Mouse (Mus musculus) liver, postnatal 0 days (tissue): ENCODE data around the gene Gm5089. TPM values are rescaled to one million over a fixed set of nuclear protein-coding genes. Genes with fewer than 3 reads are reported as not detected.

Experiments used
- ATAC-seq: fragments of 200-750 bp; cut with Nextera tagmentation; 2 replicates; pipeline ENCODE4 v1.8.0; 2017; ENCODE audit warnings: mild to moderate bottlenecking, moderate library complexity
- DNase-seq: peaks from one replicate; pipeline ENCODE4 v3.0.0-alpha.2; 2016
- H3K27ac ChIP-seq: fragments of 300-500 bp; sonication (generic); 2 replicates; pipeline ENCODE4 v1.5.1; 2014; ENCODE audit warnings: antibody characterized with exemption, moderate library complexity, mild to moderate bottlenecking, low read depth
- H3K27me3 ChIP-seq: fragments of 300-500 bp; sonication (generic); 2 replicates; pipeline ENCODE4 v1.6.1; 2014; ENCODE audit warnings: low read length, control low read depth, mixed read lengths; ENCODE audit not compliant: insufficient read depth
- H3K36me3 ChIP-seq: fragments of 300-500 bp; sonication (generic); replicated peaks from 2 replicates; pipeline ENCODE4 v1.6.1; 2014; ENCODE audit warnings: mild to moderate bottlenecking, control low read depth, low read length, moderate library complexity, mixed read lengths; ENCODE audit not compliant: insufficient read depth
- H3K4me1 ChIP-seq: fragments of 300-500 bp; sonication (generic); 2 replicates; pipeline ENCODE4 v1.6.1; 2014; ENCODE audit warnings: antibody characterized with exemption, mild to moderate bottlenecking, control low read depth; ENCODE audit not compliant: insufficient read depth
- H3K4me2 ChIP-seq: fragments of 300-500 bp; sonication (generic); 2 replicates; pipeline ENCODE4 v1.6.1; 2014; ENCODE audit warnings: low read depth, mild to moderate bottlenecking, low read length, moderate library complexity, mixed read lengths
- H3K4me3 ChIP-seq: fragments of 300-500 bp; sonication (generic); 2 replicates; pipeline ENCODE4 v1.5.1; 2014; ENCODE audit warnings: low read depth, low read length
- H3K9ac ChIP-seq: fragments of 300-500 bp; sonication (generic); replicated peaks from 2 replicates; pipeline ENCODE4 v1.6.1; 2014; ENCODE audit warnings: mild to moderate bottlenecking, moderate library complexity
- H3K9me3 ChIP-seq: fragments of 300-500 bp; sonication (generic); 2 replicates; pipeline ENCODE4 v1.6.1; 2016; ENCODE audit warnings: mild to moderate bottlenecking, control low read depth, low read length, mixed read lengths
- CTCF ChIP-seq: sonication (generic); IDR thresholded peaks from 2 replicates; pipeline ENCODE4 v1.5.1; 2016; ENCODE audit warnings: antibody characterized with exemption, low read depth
- EP300 ChIP-seq: IDR thresholded peaks from 2 replicates; pipeline ENCODE4 v1.6.1; 2016; ENCODE audit warnings: antibody characterized with exemption, low read depth, mild to moderate bottlenecking
- WGBS: fragments of 180-500 bp; shearing (Covaris S2); extraction: QIAGEN DNeasy Blood & Tissue Kit; methylation state at CpG from one replicate; pipeline ENCODE4 v1.1.7; 2014; ENCODE audit not compliant: insufficient replicate concordance; 5-methylcytosine and 5-hydroxymethylcytosine counted together
- polyA plus RNA-seq: library from polyadenylated mRNA; unstranded; fragments of >200 nt; fragmentation: Nextera tagmentation; extraction: Ambion mirVana; gene quantifications from 2 replicates; pipeline ENCODE4 v1.2.1, GENCODE M21; 2015

The Gm5089 gene
- polyA plus RNA-seq, 1 experiment from 2014 or later, result not detected

DNA sequence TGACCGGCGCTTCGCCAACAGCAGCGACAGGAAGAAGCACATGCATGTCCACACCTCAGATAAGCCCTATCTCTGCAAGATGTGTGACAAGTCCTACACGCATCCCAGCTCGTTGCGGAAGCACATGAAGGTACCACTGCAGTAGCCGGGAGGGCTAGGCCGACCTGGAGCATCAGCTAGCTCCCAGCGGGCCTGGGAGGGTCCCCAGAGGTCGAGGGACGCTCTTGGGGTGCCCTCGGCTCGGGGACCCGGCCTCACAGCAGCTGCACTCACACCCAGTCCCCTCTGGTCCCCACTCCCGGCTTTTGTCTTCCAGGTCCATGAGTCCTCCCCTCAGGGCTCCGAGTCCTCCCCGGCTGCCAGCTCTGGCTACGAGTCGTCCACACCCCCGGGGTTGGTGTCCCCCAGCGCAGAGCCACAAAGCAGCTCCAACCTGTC lies 27.7 kb upstream of the Gm5089 start:
- H3K27me3 ChIP-seq, result peaks cover 100% of the 10 kb centered on the region
- peaks cover 13% of the 10 kb centered on the region for H3K4me1 ChIP-seq
- H3K4me3 ChIP-seq, result no peak overlapping the region
- H3K9ac ChIP-seq, result no peak overlapping the region
- no peaks in the 10 kb centered on the region for H3K36me3 ChIP-seq
- H3K27ac ChIP-seq, result no peak overlapping the region
- DNase-seq (no peak), ATAC-seq (no peak)
- no peaks in the 10 kb centered on the region for H3K9me3 ChIP-seq
- H3K4me2 ChIP-seq, result no peak overlapping the region
- TF ChIP-seq CTCF, result no peak
- TF ChIP-seq EP300, result no peak
- WGBS, result 2% methylated on average over 22 of the region's 22 CpGs

DNA sequence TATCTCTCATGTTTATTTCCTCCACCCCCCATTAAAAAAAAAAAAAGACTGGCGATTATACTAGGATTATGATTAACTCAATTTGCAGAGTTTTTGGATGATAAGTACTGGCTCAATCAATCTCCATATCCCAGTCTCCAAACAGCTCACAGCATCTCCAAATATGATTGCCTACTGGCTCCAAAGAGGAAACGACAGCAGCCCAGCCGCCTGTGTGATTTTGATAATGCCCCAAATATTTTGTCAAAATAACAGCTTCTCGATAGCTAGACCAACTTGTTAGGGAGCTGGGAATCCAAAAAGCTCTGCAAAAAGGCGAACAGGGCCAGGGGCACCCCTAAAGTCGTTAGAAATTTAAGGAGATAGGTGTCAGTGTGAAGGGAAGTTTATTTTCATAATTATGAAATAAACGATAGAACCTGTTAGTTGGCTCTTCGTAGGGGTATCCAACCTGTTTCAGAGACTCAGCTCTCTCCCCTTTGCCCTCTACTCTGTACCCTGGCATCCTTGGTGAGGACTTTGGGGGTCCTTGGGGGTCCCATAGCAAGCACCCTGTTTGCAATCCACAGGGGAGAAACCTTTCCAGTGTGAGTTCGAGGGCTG lies 27.2 kb upstream of the Gm5089 start:
- Histone ChIP-seq H3K27me3 (peaks cover 100% of the 10 kb centered on the region), H3K27ac (no peak overlapping the region), H3K9me3 (no peaks in the 10 kb centered on the region), H3K4me1 (peaks cover 13% of the 10 kb centered on the region), H3K36me3 (no peaks in the 10 kb centered on the region), H3K9ac (no peak overlapping the region), H3K4me2 (no peak overlapping the region), H3K4me3 (no peak overlapping the region)
- WGBS, result 3% methylated on average over 9 of the region's 9 CpGs
- TF ChIP-seq CTCF (no peak), EP300 (no peak)
- ATAC-seq, result no peak
- no peak for DNase-seq

DNA sequence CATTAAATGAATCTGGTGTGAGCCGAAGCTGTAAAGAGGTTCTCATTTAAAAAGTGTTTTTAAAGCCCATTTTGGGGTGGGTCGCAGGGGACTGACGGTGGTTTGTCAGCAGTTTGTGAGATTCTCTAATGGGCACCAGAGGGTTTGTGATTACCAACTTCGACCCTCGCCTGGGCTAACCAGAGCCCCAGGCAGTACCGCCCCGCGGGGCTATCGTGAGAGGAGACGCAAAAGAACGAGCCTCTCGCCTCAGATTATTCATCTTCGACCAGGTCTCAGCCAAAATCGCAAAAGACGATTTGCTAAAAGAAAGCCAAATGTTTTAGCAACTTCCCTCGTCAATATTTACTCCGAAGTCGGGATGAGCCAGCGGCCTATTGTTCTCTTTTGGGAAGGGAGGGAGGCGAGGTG lies 26.4 kb upstream of the Gm5089 start:
- peaks cover 100% of the 10 kb centered on the region for H3K27me3 ChIP-seq
- TF ChIP-seq EP300 (no peak), CTCF (no peak)
- peaks cover 13% of the 10 kb centered on the region for H3K4me1 ChIP-seq
- H3K27ac ChIP-seq, result no peak overlapping the region
- no peak overlapping the region for H3K4me3 ChIP-seq
- no peaks in the 10 kb centered on the region for H3K36me3 ChIP-seq
- DNase-seq (no peak), ATAC-seq (no peak)
- no peak overlapping the region for H3K9ac ChIP-seq
- WGBS, result 3% methylated on average over 20 of the region's 20 CpGs
- H3K9me3 ChIP-seq, result no peaks in the 10 kb centered on the region
- no peak overlapping the region for H3K4me2 ChIP-seq

DNA sequence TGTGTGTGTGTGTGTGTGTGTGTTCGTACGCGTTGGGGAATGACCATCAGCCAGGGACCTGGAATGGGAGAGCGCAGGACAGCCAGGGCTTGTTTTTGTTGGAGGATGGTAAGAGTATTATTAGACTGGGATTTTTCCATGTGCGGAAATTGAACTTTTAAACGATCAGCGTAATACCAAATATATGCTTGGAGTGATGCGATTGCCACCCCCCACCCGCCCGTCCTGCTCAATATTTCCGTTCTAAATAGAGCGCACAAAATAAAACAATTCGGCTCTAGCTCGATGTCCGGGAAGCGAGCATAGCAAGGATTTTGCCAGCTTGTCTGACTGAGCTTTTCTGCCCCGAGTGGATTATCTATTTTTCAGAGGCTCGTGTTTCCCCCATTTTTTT lies 25.9 kb upstream of the Gm5089 start:
- no peak overlapping the region for H3K9ac ChIP-seq
- H3K27me3 ChIP-seq, result peaks cover 100% of the 10 kb centered on the region
- no peak for ATAC-seq
- H3K27ac ChIP-seq, result no peak overlapping the region
- H3K4me1 ChIP-seq, result peaks cover 13% of the 10 kb centered on the region
- no peaks in the 10 kb centered on the region for H3K36me3 ChIP-seq
- TF ChIP-seq EP300 (no peak), CTCF (no peak)
- WGBS, result 3% methylated on average over 18 of the region's 18 CpGs
- no peak overlapping the region for H3K4me3 ChIP-seq
- DNase-seq, result no peak
- no peak overlapping the region for H3K4me2 ChIP-seq
- H3K9me3 ChIP-seq, result no peaks in the 10 kb centered on the region

DNA sequence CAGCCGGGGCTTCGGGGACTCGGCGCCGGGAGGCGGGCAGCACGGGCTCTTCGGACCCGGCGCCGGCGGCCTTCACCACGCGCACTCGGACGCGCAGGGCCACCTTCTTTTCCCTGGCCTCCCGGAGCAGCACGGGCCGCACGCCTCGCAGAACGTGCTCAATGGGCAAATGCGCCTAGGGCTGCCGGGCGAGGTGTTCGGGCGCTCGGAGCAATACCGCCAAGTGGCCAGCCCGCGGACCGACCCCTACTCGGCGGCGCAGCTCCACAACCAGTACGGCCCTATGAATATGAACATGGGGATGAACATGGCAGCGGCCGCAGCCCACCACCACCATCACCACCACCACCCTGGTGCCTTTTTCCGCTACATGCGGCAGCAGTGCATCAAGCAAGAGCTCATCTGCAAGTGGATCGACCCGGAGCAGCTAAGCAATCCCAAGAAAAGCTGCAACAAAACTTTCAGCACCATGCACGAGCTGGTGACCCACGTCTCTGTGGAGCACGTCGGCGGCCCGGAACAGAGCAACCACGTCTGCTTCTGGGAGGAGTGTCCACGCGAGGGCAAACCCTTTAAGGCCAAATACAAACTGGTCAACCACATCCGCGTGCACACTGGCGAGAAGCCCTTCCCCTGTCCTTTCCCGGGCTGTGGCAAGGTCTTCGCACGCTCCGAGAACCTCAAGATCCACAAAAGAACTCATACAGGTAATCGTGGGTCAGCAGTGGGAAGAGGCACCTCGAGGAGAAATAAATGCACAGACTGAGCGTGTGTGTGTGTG lies 25.3 kb upstream of the Gm5089 start:
- TF ChIP-seq CTCF, result no peak
- no peak for TF ChIP-seq EP300
- no peak for ATAC-seq
- Histone ChIP-seq H3K9me3 (no peaks in the 10 kb centered on the region), H3K27me3 (peaks cover 100% of the 10 kb centered on the region), H3K36me3 (no peaks in the 10 kb centered on the region), H3K4me2 (peak overlapping the region; percentile 66), H3K4me1 (peaks cover 13% of the 10 kb centered on the region), H3K27ac (no peak overlapping the region), H3K9ac (no peak overlapping the region), H3K4me3 (peak overlapping the region; percentile 39)
- DNase-seq, result no peak
- 2% methylated on average over 58 of the region's 62 CpGs for WGBS

DNA sequence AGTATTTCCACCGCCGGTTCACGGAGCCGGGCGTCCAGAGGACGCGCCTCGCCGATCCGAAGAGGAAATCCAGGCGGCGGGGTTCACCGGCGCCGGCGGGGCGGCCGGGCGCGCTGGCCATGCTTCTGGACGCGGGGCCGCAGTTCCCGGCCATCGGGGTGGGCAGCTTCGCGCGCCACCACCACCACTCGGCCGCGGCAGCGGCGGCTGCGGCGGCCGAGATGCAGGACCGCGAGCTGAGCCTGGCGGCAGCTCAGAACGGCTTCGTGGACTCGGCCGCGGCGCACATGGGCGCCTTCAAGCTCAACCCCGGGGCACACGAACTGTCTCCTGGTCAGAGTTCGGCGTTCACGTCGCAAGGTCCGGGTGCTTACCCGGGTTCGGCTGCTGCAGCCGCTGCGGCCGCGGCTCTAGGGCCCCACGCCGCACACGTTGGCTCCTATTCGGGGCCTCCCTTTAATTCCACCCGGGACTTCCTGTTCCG lies 24.7 kb upstream of the Gm5089 start:
- no peak overlapping the region for H3K9ac ChIP-seq
- H3K27ac ChIP-seq, result no peak overlapping the region
- ATAC-seq, result no peak
- peak overlapping the region; percentile 39 for H3K4me3 ChIP-seq
- no peaks in the 10 kb centered on the region for H3K36me3 ChIP-seq
- H3K9me3 ChIP-seq, result no peaks in the 10 kb centered on the region
- peaks cover 13% of the 10 kb centered on the region for H3K4me1 ChIP-seq
- peak overlapping the region; percentile 66 for H3K4me2 ChIP-seq
- no peak for TF ChIP-seq CTCF
- TF ChIP-seq EP300, result no peak
- no peak for DNase-seq
- H3K27me3 ChIP-seq, result peaks cover 100% of the 10 kb centered on the region
- 1% methylated on average over 48 of the region's 65 CpGs for WGBS
